Comparison of ENCODE assay signal across 8 mouse cellular contexts in genomic region chrX:57053174-57053992, GRCm38 (mm10). TPM values are rescaled to one million over a fixed set of nuclear protein-coding genes. Genes with fewer than 3 reads are reported as not detected.
DNase-seq lines count a peak whose midpoint lies in the region; ATAC-seq and TF ChIP-seq lines count a peak whose summit lies in the region.

TSS of gene Htatsf1 (plus strand) at chrX:57053583.

- WGBS in embryonic facial prominence, embryonic 14.5 days, result 21% methylated on average over 39 of the region's 85 CpGs
- WGBS in heart, adult 2 months, result 14% methylated on average over 84 of the region's 85 CpGs
- 21% methylated on average over 44 of the region's 85 CpGs for WGBS in limb, embryonic 14.5 days
- WGBS in midbrain, postnatal 0 days, result 23% methylated on average over 72 of the region's 85 CpGs

- peak; percentile 96 for ATAC-seq in embryonic facial prominence, embryonic 14.5 days (ENCODE audit: low read depth)
- peak; percentile 95 for ATAC-seq in limb, embryonic 14.5 days (ENCODE audit: low FRiP score, low read depth)
- peak; percentile 97 for ATAC-seq in midbrain, postnatal 0 days (ENCODE audit: low FRiP score)

- H3K4me2 ChIP-seq in embryonic facial prominence, embryonic 14.5 days (ENCODE audit: low read depth, low read length), result peak within 1 kb of the TSS; percentile 58
- peak within 1 kb of the TSS; percentile 47 for H3K4me2 ChIP-seq in limb, embryonic 14.5 days (replicated peaks; ENCODE audit: low read depth, low read length, severe bottlenecking)
- H3K4me2 ChIP-seq in midbrain, postnatal 0 days (ENCODE audit: low read depth, low read length, poor library complexity, severe bottlenecking), result peak within 1 kb of the TSS; percentile 57

- peak; percentile 53; the same call in 1 of the 2 replicates for TF ChIP-seq POLR2A in heart, adult 2 months (IDR thresholded peaks at IDR 0.05; ENCODE audit: insufficient read depth, low read depth, low read length)
- no peak for TF ChIP-seq POLR2A in limb, embryonic 14.5 days (IDR thresholded peaks at IDR 0.05; ENCODE audit: borderline replicate concordance, extremely low read depth, insufficient read depth, insufficient read length)

- peak within 1 kb of the TSS; percentile 93 for H3K27ac ChIP-seq in embryonic facial prominence, embryonic 14.5 days (replicated peaks; ENCODE audit: low read depth, low read length)
- H3K27ac ChIP-seq in heart, adult 2 months, result peak within 1 kb of the TSS; percentile 88
- H3K27ac ChIP-seq in limb, embryonic 14.5 days (replicated peaks; ENCODE audit: low read depth, low read length), result peak within 1 kb of the TSS; percentile 96
- H3K27ac ChIP-seq in midbrain, postnatal 0 days (ENCODE audit: low read depth, low read length), result peak within 1 kb of the TSS; percentile 89

- intact Hi-C loops in heart, adult 2 months (cut with DNase I), result loop anchor here (5.0 to 10.0 kb wide), 4 partner anchors 251 to 569 kb away; partner anchors contain the start of gene Slc9a6

- H3K4me3 ChIP-seq in embryonic facial prominence, embryonic 14.5 days (ENCODE audit: low read depth, low read length), result peak within 1 kb of the TSS; percentile 54
- H3K4me3 ChIP-seq in heart, adult 2 months, result peak within 1 kb of the TSS; percentile 53
- H3K4me3 ChIP-seq in limb, embryonic 14.5 days (replicated peaks; ENCODE audit: low read length), result peak within 1 kb of the TSS; percentile 50
- H3K4me3 ChIP-seq in midbrain, postnatal 0 days (ENCODE audit: low read depth, low read length), result peak within 1 kb of the TSS; percentile 49

- DNase-seq in 3T3-L1 (ENCODE audit: low read depth, low spot score), result peak; percentile 75
- DNase-seq in adrenal gland, postnatal 4 days (ENCODE audit: low spot score in 2 of 2), result peak; percentile 48 to 55
- DNase-seq in embryonic facial prominence, embryonic 14.5 days (ENCODE audit: low spot score), result peak; percentile 86
- peak; percentile 90 for DNase-seq in heart, adult 2 months
- DNase-seq in kidney, adult 8-10 months, result peak; percentile 67 to 80
- peak; percentile 70 for DNase-seq in limb, embryonic 14.5 days (ENCODE audit: low spot score)
- peak; percentile 83 for DNase-seq in midbrain, postnatal 0 days (ENCODE audit: low spot score)
- peak; percentile 43 to 71 for DNase-seq in spleen, postnatal 14 days (ENCODE audit: low spot score in 2 of 2)

- no peaks in the 10 kb centered on the region for H3K9me3 ChIP-seq in embryonic facial prominence, embryonic 14.5 days (ENCODE audit: control insufficient read depth, low read length)
- H3K9me3 ChIP-seq in limb, embryonic 14.5 days (ENCODE audit: control insufficient read depth, low read length), result no peaks in the 10 kb centered on the region
- no peaks in the 10 kb centered on the region for H3K9me3 ChIP-seq in midbrain, postnatal 0 days (ENCODE audit: low read length)

- peak within 1 kb of the TSS; percentile 76 for H3K9ac ChIP-seq in embryonic facial prominence, embryonic 14.5 days (ENCODE audit: low read depth, low read length)
- peak within 1 kb of the TSS; percentile 88 for H3K9ac ChIP-seq in heart, adult 2 months (ENCODE audit: low read depth, low read length)
- peak within 1 kb of the TSS; percentile 78 for H3K9ac ChIP-seq in limb, embryonic 14.5 days (ENCODE audit: low read depth, low read length, severe bottlenecking)
- H3K9ac ChIP-seq in midbrain, postnatal 0 days (replicated peaks; ENCODE audit: low read length, poor library complexity, severe bottlenecking), result peak within 1 kb of the TSS; percentile 68

- no peaks in the 10 kb centered on the region for H3K79me2 ChIP-seq in heart, adult 2 months (replicated peaks; ENCODE audit: control insufficient read depth, insufficient read depth, low read length)

- no peaks in the 10 kb centered on the region for H3K4me1 ChIP-seq in embryonic facial prominence, embryonic 14.5 days (ENCODE audit: control insufficient read depth, insufficient read depth, low read length)
- H3K4me1 ChIP-seq in heart, adult 2 months (ENCODE audit: control insufficient read depth, insufficient read depth, low read length), result no peaks in the 10 kb centered on the region
- no peaks in the 10 kb centered on the region for H3K4me1 ChIP-seq in limb, embryonic 14.5 days (ENCODE audit: control insufficient read depth, insufficient read depth, low read length)
- no peaks in the 10 kb centered on the region for H3K4me1 ChIP-seq in midbrain, postnatal 0 days (ENCODE audit: insufficient read depth, low read length)

- TF ChIP-seq EP300 in heart, adult 2 months (IDR thresholded peaks at IDR 0.05; ENCODE audit: insufficient read depth, low read depth, low read length), result no peak

- H3K36me3 ChIP-seq in embryonic facial prominence, embryonic 14.5 days (ENCODE audit: control insufficient read depth, insufficient read depth, low read length), result peaks cover 10% of the 10 kb centered on the region; the same call in 1 of the 2 replicates
- no peaks in the 10 kb centered on the region for H3K36me3 ChIP-seq in heart, adult 2 months (ENCODE audit: control insufficient read depth, insufficient read depth, low read length)
- H3K36me3 ChIP-seq in limb, embryonic 14.5 days (ENCODE audit: control insufficient read depth, insufficient read depth, low read length), result peaks cover 13% of the 10 kb centered on the region
- H3K36me3 ChIP-seq in midbrain, postnatal 0 days (ENCODE audit: insufficient read depth, low read length), result no peaks in the 10 kb centered on the region

- no peaks in the 10 kb centered on the region for H3K27me3 ChIP-seq in embryonic facial prominence, embryonic 14.5 days (replicated peaks; ENCODE audit: control insufficient read depth, insufficient read depth, low read length)
- no peaks in the 10 kb centered on the region for H3K27me3 ChIP-seq in heart, adult 2 months (ENCODE audit: control insufficient read depth, insufficient read depth, low read length)
- no peaks in the 10 kb centered on the region for H3K27me3 ChIP-seq in limb, embryonic 14.5 days (ENCODE audit: control insufficient read depth, insufficient read depth, low read length)
- H3K27me3 ChIP-seq in midbrain, postnatal 0 days (ENCODE audit: insufficient read depth, low read length), result no peaks in the 10 kb centered on the region

- no peak for TF ChIP-seq CTCF in heart, adult 2 months (IDR thresholded peaks at IDR 0.05)
- no peak; the same call in 1 of the 2 replicates for TF ChIP-seq CTCF in midbrain, postnatal 0 days (IDR thresholded peaks at IDR 0.05)

RNA-seq across cellular contexts. Expression of gene Htatsf1, which starts in this region (rescaled TPM):
- total RNA-seq in adrenal gland, postnatal 4 days (2021), result 10 to 100 TPM; 49.7 to 53.2 TPM
- polyA plus RNA-seq in embryonic facial prominence, embryonic 14.5 days (2014; fragmentation: Nextera tagmentation; extraction: Ambion mirVana), result 72.5 and 78.7 TPM in 2 replicates
- 10 to 100 TPM; 51.1 to 57.2 TPM for total RNA-seq in heart, adult 2 months (2021)
- polyA plus RNA-seq in heart, adult 2 months (2012; rRNA removed), result 19.2 and 26.9 TPM in 2 replicates
- 30.5 and 40.4 TPM in 2 replicates for polyA plus RNA-seq in limb, embryonic 14.5 days (2012; rRNA removed)
- polyA plus RNA-seq in limb, embryonic 14.5 days (2014; fragmentation: Nextera tagmentation; extraction: Ambion mirVana), result 73.5 and 79.9 TPM in 2 replicates
- 40.8 and 43.3 TPM in 2 replicates for total RNA-seq in midbrain, postnatal 0 days (2014; rRNA removed)
- 81.1 and 89.2 TPM in 2 replicates for polyA plus RNA-seq in midbrain, postnatal 0 days (2015; fragmentation: Nextera tagmentation; extraction: Ambion mirVana)

Comparison
In these comparisons a context has a peak if more than half of its experiments do, and no peak if none do; other contexts are left out.
1. Peak in every context shown above with its lines: DNase-seq, ATAC-seq, H3K4me3 ChIP-seq and H3K27ac ChIP-seq.